Mouse (Mus musculus): ENCODE measurements at regions not wholly inside any gene's neighbourhood (a gene's known extent, or its start where the extent isn't known, plus 50 kb on each side); places are given as distances from the start of the nearest gene placed in this dataset.

- no peak for DNase-seq (ENCODE audit: low spot score in 2 of 2)
These were observed 471.6 kb downstream of the Klf12 start for GRCm38 (mm10) chr14:99812741-99813485.

All from right cerebral cortex, postnatal 10 days (tissue).